Mouse (Mus musculus): Measurements from ENCODE around the gene Dock2.

- TF ChIP-seq CTCF (IDR thresholded peaks at IDR 0.05; ENCODE audit: low read depth) (no peak), EP300 (IDR thresholded peaks at IDR 0.05; ENCODE audit: low read depth) (no peak)
These were observed 1.2 kb upstream of the Dock2 start for GRCm38 (mm10) chr11:34784864-34785263.

Measured in liver, postnatal 0 days (tissue).